Mouse (Mus musculus) ES-Bruce4 (cell line): ENCODE results near the gene Pls1. TPM values are rescaled to one million over a fixed set of nuclear protein-coding genes. Genes with fewer than 3 reads are reported as not detected.

Experiments
- H3K27ac ChIP-seq: 2 replicates; pipeline ENCODE4 v1.5.1; 2012; ENCODE audit warnings: low read length, inconsistent platforms; ENCODE audit not compliant: insufficient read depth
- H3K27me3 ChIP-seq: 2 replicates; pipeline ENCODE4 v1.6.1; 2012; ENCODE audit warnings: mild to moderate bottlenecking, low read length, inconsistent platforms; ENCODE audit not compliant: control insufficient read depth, poor library complexity, insufficient read depth, severe bottlenecking
- H3K36me3 ChIP-seq: 2 replicates; pipeline ENCODE4 v1.6.1; 2012; ENCODE audit warnings: inconsistent platforms, mild to moderate bottlenecking, low read length, moderate library complexity; ENCODE audit not compliant: control insufficient read depth, poor library complexity, insufficient read depth, severe bottlenecking
- H3K4me1 ChIP-seq: one replicate; pipeline ENCODE4 v1.8.1; 2011; ENCODE audit warnings: low read length; ENCODE audit not compliant: control insufficient read depth, insufficient read depth
- H3K4me3 ChIP-seq: 2 replicates; pipeline ENCODE4 v1.5.1; 2011; ENCODE audit warnings: low read depth, mild to moderate bottlenecking, low read length
- H3K9ac ChIP-seq: 2 replicates; pipeline ENCODE4 v1.6.1; 2012; ENCODE audit warnings: low read depth, mild to moderate bottlenecking, inconsistent platforms; ENCODE audit not compliant: poor library complexity, severe bottlenecking
- H3K9me3 ChIP-seq: replicated peaks from 2 replicates; pipeline ENCODE4 v1.6.1; 2012; ENCODE audit warnings: mild to moderate bottlenecking, low read length, inconsistent platforms; ENCODE audit not compliant: control insufficient read depth, poor library complexity, insufficient read depth, severe bottlenecking
- CTCF ChIP-seq: IDR thresholded peaks from one replicate; pipeline ENCODE4 v1.8.1; 2011; ENCODE audit warnings: low read depth, low read length
- EP300 ChIP-seq: IDR thresholded peaks from 2 replicates; pipeline ENCODE4 v1.6.1; 2011; ENCODE audit warnings: low read depth, low read length; ENCODE audit not compliant: insufficient read depth
- POLR2A ChIP-seq: IDR thresholded peaks from one replicate; pipeline ENCODE4 v1.8.1; 2011; ENCODE audit warnings: low read length; ENCODE audit not compliant: insufficient read depth
- polyA plus RNA-seq: library from polyadenylated mRNA; stranded (reverse); fragments of >200 nt; gene quantifications from 2 replicates; pipeline ENCODE4 v1.2.4, GENCODE M21; 2011; ENCODE audit warnings: low read depth; ENCODE audit not compliant: missing spikeins, insufficient read depth, insufficient read length

The Pls1 gene
- polyA plus RNA-seq, 1 experiment = 5.9 TPM

GRCm38 (mm10) chr9:95708943-95709342 lies 136.2 kb downstream of the Pls1 start:
- Histone ChIP-seq H3K4me1 (no peaks in the 10 kb centered on the region), H3K27me3 (no peaks in the 10 kb centered on the region), H3K9me3 (no peaks in the 10 kb centered on the region), H3K27ac (no peak overlapping the region), H3K9ac (no peak overlapping the region), H3K36me3 (no peaks in the 10 kb centered on the region), H3K4me3 (no peak overlapping the region)
- no peak for TF ChIP-seq EP300
- TF ChIP-seq CTCF = peak; percentile 18

- H3K4me3 ChIP-seq = no peak overlapping the region
- no peak overlapping the region for H3K9ac ChIP-seq
- H3K9me3 ChIP-seq = no peaks in the 10 kb centered on the region
- H3K27me3 ChIP-seq = no peaks in the 10 kb centered on the region
- no peak overlapping the region for H3K27ac ChIP-seq
- no peaks in the 10 kb centered on the region for H3K36me3 ChIP-seq
- no peak for TF ChIP-seq CTCF
- no peak for TF ChIP-seq EP300
- TF ChIP-seq POLR2A = no peak
- no peaks in the 10 kb centered on the region for H3K4me1 ChIP-seq
Measured at GRCm38 (mm10) chr9:95705371-95705770, 139.7 kb downstream of the Pls1 start.

GRCm38 (mm10) chr9:95704078-95704477 lies 141.0 kb downstream of the Pls1 start:
- no peaks in the 10 kb centered on the region for H3K27me3 ChIP-seq

More at GRCm38 (mm10) chr9:95704078-95704477, 141.0 kb downstream of the Pls1 start:
- Histone ChIP-seq H3K9me3 (no peaks in the 10 kb centered on the region), H3K36me3 (no peaks in the 10 kb centered on the region), H3K4me1 (no peaks in the 10 kb centered on the region), H3K9ac (no peak overlapping the region), H3K4me3 (no peak overlapping the region), H3K27ac (no peak overlapping the region)
- no peak for TF ChIP-seq EP300
- TF ChIP-seq POLR2A = no peak
- no peak for TF ChIP-seq CTCF

Other genes with a start within 250 kb of the Pls1 start
- 8.9 and 9.8 TPM in 2 replicates for gene Pcolce2, start 207.7 kb downstream of the Pls1 start, polyA plus RNA-seq
- gene Trpc1, start 94.9 kb downstream of the Pls1 start, polyA plus RNA-seq = 4.9 and 6.2 TPM in 2 replicates
- 40.5 and 42.6 TPM in 2 replicates for gene Atr, start 12.3 kb upstream of the Pls1 start, polyA plus RNA-seq
- 46.9 and 59.3 TPM in 2 replicates for gene Xrn1, start 109.4 kb upstream of the Pls1 start, polyA plus RNA-seq